Mouse (Mus musculus): Measurements from ENCODE around the gene Pcmt1. TPM values are rescaled to one million over a fixed set of nuclear protein-coding genes. Genes with fewer than 3 reads are reported as not detected.

Gene Pcmt1
- polyA plus RNA-seq (2015; fragmentation: Nextera tagmentation; extraction: Ambion mirVana), result 189 and 209 TPM in 2 replicates

DNA sequence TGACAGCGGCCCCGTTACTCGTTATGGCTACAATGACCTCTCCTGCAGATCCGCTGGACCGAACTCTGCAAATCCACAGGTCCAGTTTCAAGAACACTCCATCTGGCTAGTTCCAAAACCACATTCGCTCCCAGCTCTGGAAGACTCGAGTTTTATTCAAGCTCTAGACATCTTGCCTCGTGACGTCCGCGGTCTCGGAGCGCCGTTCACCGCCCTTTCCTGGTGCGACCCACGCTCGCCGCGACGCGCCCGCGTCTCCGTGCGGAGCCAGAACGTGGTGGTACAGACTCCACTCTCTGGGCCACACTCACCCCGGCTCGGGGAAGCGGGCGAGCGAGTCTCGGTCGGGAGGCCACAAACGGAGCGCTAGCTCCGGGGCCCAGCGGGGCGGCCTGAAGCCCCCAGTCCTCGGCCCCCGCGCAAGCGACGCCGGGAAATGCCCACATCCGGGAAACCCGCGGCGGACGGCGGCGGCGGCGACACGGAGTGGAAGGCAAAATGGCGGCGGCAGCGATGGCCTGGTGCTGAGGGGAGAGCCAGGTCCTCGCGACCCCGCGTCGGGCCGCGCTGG, at the start of gene Pcmt1, which contains the start of gene Lats1:
Gene Pcmt1, minus strand, starts transcription at position 406 of the 571 bp plus-strand sequence.
Gene Lats1, plus strand, starts transcription at position 484 of the 571 bp plus-strand sequence.
- Histone ChIP-seq H3K4me2 (ENCODE audit: low read length) (peak within 1 kb of the TSS; percentile 92), H3K36me3 (ENCODE audit: control insufficient read depth, insufficient read depth, low read length) (peaks cover 12% of the 10 kb centered on the region), H3K27me3 (replicated peaks; ENCODE audit: control insufficient read depth, insufficient read depth, low read length) (no peaks in the 10 kb centered on the region), H3K27ac (ENCODE audit: low read depth, low read length) (peak within 1 kb of the TSS; percentile 98), H3K9me3 (ENCODE audit: control insufficient read depth, low read length) (no peaks in the 10 kb centered on the region), H3K4me3 (ENCODE audit: low read length) (peak within 1 kb of the TSS; percentile 92), H3K4me1 (ENCODE audit: control insufficient read depth, insufficient read depth, low read depth, low read length) (peaks cover 39% of the 10 kb centered on the region), H3K9ac (ENCODE audit: low read depth, low read length) (peak within 1 kb of the TSS; percentile 99)
- under 1% methylated on average over 49 of the region's 65 CpGs for WGBS
- peak; percentile 90 for ATAC-seq

GRCm38 (mm10) chr10:7727011-7727410, 46.1 kb upstream of the Pcmt1 start:
- Histone ChIP-seq H3K4me3 (ENCODE audit: low read length) (peak overlapping the region; percentile 88), H3K36me3 (ENCODE audit: control insufficient read depth, insufficient read depth, low read length) (no peaks in the 10 kb centered on the region), H3K9me3 (ENCODE audit: control insufficient read depth, low read length) (no peaks in the 10 kb centered on the region), H3K4me2 (ENCODE audit: low read length) (peak overlapping the region; percentile 93), H3K4me1 (ENCODE audit: control insufficient read depth, insufficient read depth, low read depth, low read length) (peaks cover 9% of the 10 kb centered on the region), H3K27me3 (replicated peaks; ENCODE audit: control insufficient read depth, insufficient read depth, low read length) (no peaks in the 10 kb centered on the region), H3K27ac (ENCODE audit: low read depth, low read length) (no peak overlapping the region), H3K9ac (ENCODE audit: low read depth, low read length) (no peak overlapping the region)
- no peak for ATAC-seq
- WGBS, result 27% methylated on average over 3 of the region's 3 CpGs

- Histone ChIP-seq H3K4me3 (ENCODE audit: low read length) (peak overlapping the region; percentile 88), H3K36me3 (ENCODE audit: control insufficient read depth, insufficient read depth, low read length) (no peaks in the 10 kb centered on the region), H3K9me3 (ENCODE audit: control insufficient read depth, low read length) (no peaks in the 10 kb centered on the region), H3K4me1 (ENCODE audit: control insufficient read depth, insufficient read depth, low read depth, low read length) (peaks cover 9% of the 10 kb centered on the region), H3K27ac (ENCODE audit: low read depth, low read length) (peak overlapping the region; percentile 84; the same call in 1 of the 2 replicates), H3K9ac (ENCODE audit: low read depth, low read length) (peak overlapping the region; percentile 78), H3K4me2 (ENCODE audit: low read length) (peak overlapping the region; percentile 93), H3K27me3 (replicated peaks; ENCODE audit: control insufficient read depth, insufficient read depth, low read length) (no peaks in the 10 kb centered on the region)
- 0% methylated on average over 8 of the region's 8 CpGs for WGBS
- no peak for ATAC-seq
Measured at GRCm38 (mm10) chr10:7726501-7726812, 45.5 kb upstream of the Pcmt1 start.

DNA sequence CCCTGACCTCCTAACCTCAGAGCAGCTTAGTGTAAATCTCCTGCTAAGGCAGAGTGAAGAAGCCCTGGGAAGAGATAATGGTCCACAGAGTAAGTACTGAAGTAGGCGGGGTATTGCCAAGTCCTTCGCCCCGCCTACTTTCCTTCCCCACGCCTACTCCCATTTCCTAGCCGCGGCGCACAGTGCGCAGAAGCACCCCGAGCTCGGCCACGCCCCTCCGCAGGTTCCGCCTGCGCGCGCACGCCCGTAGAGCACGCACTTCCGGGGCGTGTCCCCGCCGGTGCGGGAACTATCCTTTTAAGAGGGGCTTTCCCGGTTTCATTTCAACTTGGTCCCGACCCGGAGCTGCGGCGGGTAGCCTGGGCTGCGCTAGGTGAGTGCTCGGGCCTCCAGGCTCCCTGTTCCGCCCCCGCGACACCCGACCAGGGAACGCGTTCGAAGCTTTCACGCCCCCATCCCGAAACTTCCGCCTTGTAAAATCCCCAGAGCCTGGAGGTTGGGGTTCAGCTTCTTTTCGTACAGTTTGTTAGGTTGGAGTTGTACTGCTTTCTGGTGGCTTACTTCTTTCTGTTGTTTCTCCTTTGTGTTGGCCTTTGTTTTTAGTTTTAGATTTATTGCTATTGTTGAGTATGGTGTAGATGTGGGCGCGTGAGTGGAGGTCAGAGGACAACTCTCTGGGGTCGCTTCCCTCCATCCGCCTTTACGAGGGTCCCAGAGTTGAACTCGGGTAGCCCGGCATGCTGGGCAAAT, 45.0 kb upstream of the Pcmt1 start, which contains the start of gene Katna1:
Gene Katna1, plus strand, starts transcription at position 250 of the 750 bp plus-strand sequence.
- H3K4me2 ChIP-seq (ENCODE audit: low read length), result peak within 1 kb of the TSS; percentile 93
- H3K27me3 ChIP-seq (replicated peaks; ENCODE audit: control insufficient read depth, insufficient read depth, low read length), result no peaks in the 10 kb centered on the region
- H3K9me3 ChIP-seq (ENCODE audit: control insufficient read depth, low read length), result no peaks in the 10 kb centered on the region
- WGBS, result under 1% methylated on average over 49 of the region's 49 CpGs
- H3K27ac ChIP-seq (ENCODE audit: low read depth, low read length), result peak within 1 kb of the TSS; percentile 84
- peak within 1 kb of the TSS; percentile 78 for H3K9ac ChIP-seq (ENCODE audit: low read depth, low read length)
- H3K36me3 ChIP-seq (ENCODE audit: control insufficient read depth, insufficient read depth, low read length), result no peaks in the 10 kb centered on the region
- ATAC-seq, result peak; percentile 99
- peak within 1 kb of the TSS; percentile 88 for H3K4me3 ChIP-seq (ENCODE audit: low read length)
- H3K4me1 ChIP-seq (ENCODE audit: control insufficient read depth, insufficient read depth, low read depth, low read length), result peaks cover 9% of the 10 kb centered on the region

DNA sequence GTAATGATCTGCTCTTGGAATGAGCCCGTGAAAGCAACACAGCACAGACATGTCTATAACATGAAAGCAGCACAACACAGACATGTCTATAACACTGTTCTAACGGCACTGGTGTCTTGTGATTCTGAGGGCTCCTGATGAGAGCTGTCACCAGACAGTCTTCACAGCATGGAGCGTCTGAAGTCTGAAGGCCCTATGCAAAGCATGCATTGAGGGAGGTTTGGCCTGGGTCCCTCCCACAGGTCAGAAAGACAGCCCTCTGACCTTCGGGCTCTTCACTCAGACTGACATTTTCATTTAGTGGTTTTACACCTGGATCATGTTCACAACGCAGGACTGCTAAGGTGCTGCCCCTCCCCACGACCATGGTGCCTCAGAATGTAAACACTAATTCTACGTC, 34.1 kb upstream of the Pcmt1 start:
- WGBS, result 73% methylated on average over 7 of the region's 7 CpGs
- Histone ChIP-seq H3K4me1 (ENCODE audit: control insufficient read depth, insufficient read depth, low read depth, low read length) (no peaks in the 10 kb centered on the region), H3K27ac (ENCODE audit: low read depth, low read length) (no peak overlapping the region), H3K4me2 (ENCODE audit: low read length) (no peak overlapping the region), H3K36me3 (ENCODE audit: control insufficient read depth, insufficient read depth, low read length) (peaks cover 15% of the 10 kb centered on the region), H3K9ac (ENCODE audit: low read depth, low read length) (no peak overlapping the region), H3K9me3 (ENCODE audit: control insufficient read depth, low read length) (no peaks in the 10 kb centered on the region), H3K27me3 (replicated peaks; ENCODE audit: control insufficient read depth, insufficient read depth, low read length) (no peaks in the 10 kb centered on the region), H3K4me3 (ENCODE audit: low read length) (no peak overlapping the region)
- no peak for ATAC-seq

DNA sequence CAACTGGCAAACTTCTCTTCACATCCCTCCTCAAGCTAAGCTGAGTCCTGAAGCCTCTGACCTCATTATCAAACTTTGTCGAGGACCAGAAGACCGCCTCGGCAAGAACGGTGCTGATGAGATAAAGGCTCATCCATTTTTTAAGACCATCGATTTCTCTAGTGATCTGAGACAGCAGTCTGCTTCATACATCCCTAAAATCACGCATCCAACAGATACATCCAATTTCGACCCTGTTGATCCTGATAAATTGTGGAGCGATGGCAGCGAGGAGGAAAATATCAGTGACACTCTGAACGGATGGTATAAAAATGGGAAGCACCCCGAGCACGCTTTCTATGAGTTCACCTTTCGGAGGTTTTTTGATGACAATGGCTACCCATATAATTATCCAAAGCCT, 31.6 kb upstream of the Pcmt1 start:
- Histone ChIP-seq H3K27ac (ENCODE audit: low read depth, low read length) (no peak overlapping the region), H3K4me2 (ENCODE audit: low read length) (no peak overlapping the region), H3K36me3 (ENCODE audit: control insufficient read depth, insufficient read depth, low read length) (peaks cover 17% of the 10 kb centered on the region), H3K4me3 (ENCODE audit: low read length) (no peak overlapping the region), H3K4me1 (ENCODE audit: control insufficient read depth, insufficient read depth, low read depth, low read length) (no peaks in the 10 kb centered on the region), H3K9me3 (ENCODE audit: control insufficient read depth, low read length) (no peaks in the 10 kb centered on the region), H3K9ac (ENCODE audit: low read depth, low read length) (no peak overlapping the region), H3K27me3 (replicated peaks; ENCODE audit: control insufficient read depth, insufficient read depth, low read length) (no peaks in the 10 kb centered on the region)
- no peak for ATAC-seq
- WGBS, result 94% methylated on average over 13 of the region's 13 CpGs

DNA sequence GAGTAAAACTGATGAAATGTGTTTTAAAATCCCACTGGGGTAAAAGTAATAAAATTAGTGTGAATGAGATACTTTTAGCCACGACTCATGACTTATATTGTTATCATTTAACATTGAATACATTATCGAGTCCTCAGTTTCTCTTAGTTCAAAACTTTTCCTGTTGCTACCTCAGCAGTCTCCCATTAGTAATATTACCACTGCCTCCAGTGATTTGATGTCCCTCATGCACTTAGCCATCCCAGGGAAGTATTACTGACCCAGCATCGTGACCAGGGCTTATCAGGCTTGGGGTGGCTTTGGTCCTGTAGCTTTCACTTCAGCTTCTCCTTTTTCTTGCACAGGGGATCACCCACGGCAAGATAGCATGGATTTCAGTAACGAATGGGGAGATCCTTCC, 29.2 kb upstream of the Pcmt1 start:
- Histone ChIP-seq H3K4me3 (ENCODE audit: low read length) (no peak overlapping the region), H3K9ac (ENCODE audit: low read depth, low read length) (no peak overlapping the region), H3K36me3 (ENCODE audit: control insufficient read depth, insufficient read depth, low read length) (peaks cover 20% of the 10 kb centered on the region), H3K4me2 (ENCODE audit: low read length) (no peak overlapping the region), H3K9me3 (ENCODE audit: control insufficient read depth, low read length) (no peaks in the 10 kb centered on the region), H3K4me1 (ENCODE audit: control insufficient read depth, insufficient read depth, low read depth, low read length) (no peaks in the 10 kb centered on the region), H3K27ac (ENCODE audit: low read depth, low read length) (no peak overlapping the region), H3K27me3 (replicated peaks; ENCODE audit: control insufficient read depth, insufficient read depth, low read length) (no peaks in the 10 kb centered on the region)
- WGBS, result 92% methylated on average over 5 of the region's 5 CpGs
- no peak for ATAC-seq

- H3K27me3 ChIP-seq (replicated peaks; ENCODE audit: control insufficient read depth, insufficient read depth, low read length), result no peaks in the 10 kb centered on the region
- no peak overlapping the region for H3K4me2 ChIP-seq (ENCODE audit: low read length)
- no peak overlapping the region for H3K4me3 ChIP-seq (ENCODE audit: low read length)
- H3K36me3 ChIP-seq (ENCODE audit: control insufficient read depth, insufficient read depth, low read length), result peaks cover 44% of the 10 kb centered on the region
- H3K9ac ChIP-seq (ENCODE audit: low read depth, low read length), result no peak overlapping the region
- no peak for ATAC-seq
- 95% methylated on average over 6 of the region's 6 CpGs for WGBS
- H3K9me3 ChIP-seq (ENCODE audit: control insufficient read depth, low read length), result no peaks in the 10 kb centered on the region
- no peak overlapping the region for H3K27ac ChIP-seq (ENCODE audit: low read depth, low read length)
- no peaks in the 10 kb centered on the region for H3K4me1 ChIP-seq (ENCODE audit: control insufficient read depth, insufficient read depth, low read depth, low read length)
Measured at GRCm38 (mm10) chr10:7702586-7702985, 21.6 kb upstream of the Pcmt1 start.

DNA sequence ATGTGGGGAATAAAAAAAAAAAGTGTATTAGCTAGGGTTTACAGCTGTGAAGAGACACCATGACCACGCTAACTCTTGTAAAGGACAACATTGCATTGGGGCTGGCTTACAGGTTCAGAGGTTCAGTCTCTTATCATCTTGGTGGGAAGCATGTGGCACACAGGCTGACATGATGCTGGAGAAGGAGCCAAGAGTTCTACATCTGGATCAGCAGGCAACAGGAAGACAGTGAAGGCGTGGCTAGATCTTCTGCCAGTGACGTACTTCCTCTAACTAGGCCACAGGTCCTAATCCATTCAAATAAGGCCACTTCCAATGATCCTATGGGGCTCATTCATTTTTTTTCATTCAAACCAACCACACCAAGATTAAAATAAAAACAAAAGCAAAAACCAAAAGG, 19.2 kb upstream of the Pcmt1 start:
- Histone ChIP-seq H3K4me2 (ENCODE audit: low read length) (no peak overlapping the region), H3K4me3 (ENCODE audit: low read length) (no peak overlapping the region), H3K9ac (ENCODE audit: low read depth, low read length) (no peak overlapping the region), H3K27ac (ENCODE audit: low read depth, low read length) (no peak overlapping the region), H3K9me3 (ENCODE audit: control insufficient read depth, low read length) (no peaks in the 10 kb centered on the region), H3K27me3 (replicated peaks; ENCODE audit: control insufficient read depth, insufficient read depth, low read length) (no peaks in the 10 kb centered on the region), H3K36me3 (ENCODE audit: control insufficient read depth, insufficient read depth, low read length) (peaks cover 47% of the 10 kb centered on the region), H3K4me1 (ENCODE audit: control insufficient read depth, insufficient read depth, low read depth, low read length) (no peaks in the 10 kb centered on the region)
- no peak for ATAC-seq
- WGBS, result 96% methylated on average over 3 of the region's 3 CpGs

All from hindbrain, embryonic 16.5 days (tissue).